Mouse (Mus musculus): ENCODE measurements around the gene Inafm2. TPM values are rescaled to one million over a fixed set of nuclear protein-coding genes. Genes with fewer than 3 reads are reported as not detected.

Gene Inafm2
- 3.0 TPM for polyA plus RNA-seq (2017; shearing (Covaris generic))

GRCm38 (mm10) chr2:118745232-118745884 lies at the start of gene Inafm2:
TSS of gene Inafm2 (plus strand) at chr2:118745758.

GRCm38 (mm10) chr2:118703913-118704730 lies 41.4 kb upstream of the Inafm2 start, which contains the start of gene Ankrd63:
TSS of gene Ankrd63 (minus strand) at chr2:118703963.

GRCm38 (mm10) chr2:118728337-118728736 lies 17.2 kb upstream of the Inafm2 start, which contains the start of gene Plcb2:
TSS of gene Plcb2 (minus strand) at chr2:118728438.

GRCm38 (mm10) chr2:118761906-118762783 lies 16.6 kb downstream of the Inafm2 start, which contains the start of gene Ccdc9b:
TSS of gene Ccdc9b (minus strand) at chr2:118762661.

GRCm38 (mm10) chr2:118772158-118772874 lies 26.8 kb downstream of the Inafm2 start, which contains the start of gene Phgr1:
TSS of gene Phgr1 (plus strand) at chr2:118772769.

GRCm38 (mm10) chr2:118779504-118780480 lies 34.2 kb downstream of the Inafm2 start, which contains the start of gene Disp2:
TSS of gene Disp2 (plus strand) at chr2:118779719.

Other genes starting within 250 kb of the Inafm2 start
- gene Bmf, start 196.1 kb upstream of the Inafm2 start, polyA plus RNA-seq (2017; shearing (Covaris generic)) = 2.8 TPM
- 7.5 TPM for gene Bub1b, start 147.5 kb upstream of the Inafm2 start, polyA plus RNA-seq (2017; shearing (Covaris generic))
- 0.36 TPM for gene Pak6, start 82.5 kb upstream of the Inafm2 start, polyA plus RNA-seq (2017; shearing (Covaris generic))
- gene Ankrd63, start 41.8 kb upstream of the Inafm2 start, polyA plus RNA-seq (2017; shearing (Covaris generic)) = not detected
- 26.2 TPM for gene Plcb2, start 17.3 kb upstream of the Inafm2 start, polyA plus RNA-seq (2017; shearing (Covaris generic))
- gene Ccdc9b, start 16.9 kb downstream of the Inafm2 start, polyA plus RNA-seq (2017; shearing (Covaris generic)) = 0.07 TPM
- gene Phgr1, start 27.0 kb downstream of the Inafm2 start, polyA plus RNA-seq (2017; shearing (Covaris generic)) = not detected
- not detected for gene Disp2, start 34.0 kb downstream of the Inafm2 start, polyA plus RNA-seq (2017; shearing (Covaris generic))
- gene Knstrn, start 68.2 kb downstream of the Inafm2 start, polyA plus RNA-seq (2017; shearing (Covaris generic)) = 10.4 TPM
- 94.6 TPM for gene Ivd, start 116.2 kb downstream of the Inafm2 start, polyA plus RNA-seq (2017; shearing (Covaris generic))
- 1.3 TPM for gene Bahd1, start 154.6 kb downstream of the Inafm2 start, polyA plus RNA-seq (2017; shearing (Covaris generic))
- 3.0 TPM for gene Chst14, start 180.7 kb downstream of the Inafm2 start, polyA plus RNA-seq (2017; shearing (Covaris generic))